Mouse (Mus musculus): ENCODE measurements at regions not wholly inside any gene's neighbourhood (a gene's known extent, or its start where the extent isn't known, plus 50 kb on each side); places are given as distances from the start of the nearest gene placed in this dataset.
"Not testable (repeated sequence)": the region's sequence is repeated elsewhere in the genome, so short reads cannot be mapped to it uniquely, and the experiment has no call there.

DNA sequence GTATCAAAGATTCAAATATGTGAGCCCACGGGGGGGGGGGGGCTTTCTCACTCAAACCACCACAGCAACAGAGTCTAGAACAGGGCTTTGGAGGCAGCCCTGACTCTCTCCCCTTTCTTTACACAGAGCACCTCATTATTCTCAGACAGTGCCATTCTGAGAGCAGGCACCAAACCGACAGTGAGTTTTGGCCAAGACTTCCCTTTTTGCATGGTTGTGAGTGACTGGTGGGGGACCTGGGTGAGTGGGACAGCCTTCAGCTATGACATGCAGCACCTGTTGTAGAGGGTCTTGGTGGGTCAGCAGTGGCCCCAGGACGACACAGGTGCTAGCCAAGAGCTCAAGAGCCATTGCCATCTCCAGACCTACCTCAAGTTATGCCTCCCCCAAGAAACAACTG lies 168.8 kb downstream of the Bcl2l11 start:
- no peaks in the 10 kb centered on the region for H3K4me1 ChIP-seq (ENCODE audit: control insufficient read depth, insufficient read depth, low read length)
- H3K27ac ChIP-seq (ENCODE audit: low read depth, low read length) = no peak overlapping the region
- ATAC-seq (ENCODE audit: low read depth) = no peak
- H3K4me2 ChIP-seq (ENCODE audit: low read depth, low read length) = no peak overlapping the region
- H3K9ac ChIP-seq (replicated peaks; ENCODE audit: low read depth, low read length) = no peak overlapping the region
- no peaks in the 10 kb centered on the region for H3K36me3 ChIP-seq (ENCODE audit: control insufficient read depth, insufficient read depth, low read length)
- H3K27me3 ChIP-seq (ENCODE audit: control insufficient read depth, insufficient read depth, low read length) = no peaks in the 10 kb centered on the region
- WGBS = 66% methylated on average over 3 of the region's 3 CpGs
- no peaks in the 10 kb centered on the region for H3K9me3 ChIP-seq (ENCODE audit: control insufficient read depth, low read length)
- H3K4me3 ChIP-seq (ENCODE audit: low read depth, low read length) = no peak overlapping the region

DNA sequence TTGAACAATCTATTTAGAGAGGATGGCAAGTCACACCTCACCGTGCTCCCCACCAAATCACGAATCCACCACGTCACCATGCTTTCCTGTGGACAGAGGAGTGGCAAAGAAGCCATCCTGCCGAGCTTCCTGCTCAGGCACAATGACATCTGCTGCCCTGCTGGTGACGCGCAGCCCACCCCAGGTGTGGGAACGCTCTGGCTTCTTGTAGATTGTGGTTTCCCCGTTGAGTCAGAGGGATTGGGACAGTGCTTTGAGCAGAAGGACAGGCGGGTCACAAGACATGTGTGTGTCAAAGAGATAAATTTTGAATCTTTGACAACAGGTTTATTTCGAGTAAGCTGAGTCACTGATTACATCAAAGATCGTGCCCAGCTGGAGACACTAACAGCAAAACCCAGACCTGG lies 169.2 kb downstream of the Bcl2l11 start:
- WGBS = 72% methylated on average over 11 of the region's 11 CpGs
- H3K27ac ChIP-seq (ENCODE audit: low read depth, low read length) = no peak overlapping the region
- H3K9ac ChIP-seq (replicated peaks; ENCODE audit: low read depth, low read length) = no peak overlapping the region
- H3K4me1 ChIP-seq (ENCODE audit: control insufficient read depth, insufficient read depth, low read length) = no peaks in the 10 kb centered on the region
- H3K9me3 ChIP-seq (ENCODE audit: control insufficient read depth, low read length) = no peaks in the 10 kb centered on the region
- no peak for ATAC-seq (ENCODE audit: low read depth)
- H3K4me3 ChIP-seq (ENCODE audit: low read depth, low read length) = no peak overlapping the region
- H3K4me2 ChIP-seq (ENCODE audit: low read depth, low read length) = no peak overlapping the region
- H3K36me3 ChIP-seq (ENCODE audit: control insufficient read depth, insufficient read depth, low read length) = no peaks in the 10 kb centered on the region
- no peaks in the 10 kb centered on the region for H3K27me3 ChIP-seq (ENCODE audit: control insufficient read depth, insufficient read depth, low read length)

DNA sequence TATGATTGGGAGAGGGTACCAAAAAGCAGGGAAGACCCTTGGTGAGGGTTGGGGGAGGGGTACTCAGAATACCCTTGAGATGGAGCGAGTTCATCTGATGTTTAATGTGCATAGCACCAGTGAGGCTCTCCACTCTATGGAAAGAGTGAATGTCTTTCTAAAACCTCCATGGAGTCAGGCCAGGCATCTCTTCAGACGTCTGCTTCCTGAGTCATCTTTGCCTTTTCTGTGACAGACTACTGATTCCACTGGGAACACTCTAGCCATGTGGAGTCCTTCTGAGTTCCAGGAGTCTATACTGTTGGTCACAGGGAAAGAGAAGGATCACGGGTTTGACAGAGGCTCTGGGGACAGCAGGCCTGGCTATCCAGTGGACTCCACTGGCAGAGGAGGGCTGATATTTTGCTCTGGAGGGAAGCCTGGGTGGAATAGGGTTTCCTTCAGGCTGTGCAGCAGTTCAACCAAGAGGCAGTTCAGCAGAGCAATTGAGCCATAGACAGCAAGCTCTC lies 169.9 kb downstream of the Bcl2l11 start:
- no peaks in the 10 kb centered on the region for H3K27me3 ChIP-seq (ENCODE audit: control insufficient read depth, insufficient read depth, low read length)
- H3K9ac ChIP-seq (replicated peaks; ENCODE audit: low read depth, low read length) = no peak overlapping the region
- H3K27ac ChIP-seq (ENCODE audit: low read depth, low read length) = no peak overlapping the region
- H3K4me1 ChIP-seq (ENCODE audit: control insufficient read depth, insufficient read depth, low read length) = no peaks in the 10 kb centered on the region
- 69% methylated on average over 3 of the region's 3 CpGs for WGBS
- H3K9me3 ChIP-seq (ENCODE audit: control insufficient read depth, low read length) = no peaks in the 10 kb centered on the region
- ATAC-seq (ENCODE audit: low read depth) = no peak
- H3K4me2 ChIP-seq (ENCODE audit: low read depth, low read length) = no peak overlapping the region
- H3K4me3 ChIP-seq (ENCODE audit: low read depth, low read length) = no peak overlapping the region
- H3K36me3 ChIP-seq (ENCODE audit: control insufficient read depth, insufficient read depth, low read length) = no peaks in the 10 kb centered on the region

DNA sequence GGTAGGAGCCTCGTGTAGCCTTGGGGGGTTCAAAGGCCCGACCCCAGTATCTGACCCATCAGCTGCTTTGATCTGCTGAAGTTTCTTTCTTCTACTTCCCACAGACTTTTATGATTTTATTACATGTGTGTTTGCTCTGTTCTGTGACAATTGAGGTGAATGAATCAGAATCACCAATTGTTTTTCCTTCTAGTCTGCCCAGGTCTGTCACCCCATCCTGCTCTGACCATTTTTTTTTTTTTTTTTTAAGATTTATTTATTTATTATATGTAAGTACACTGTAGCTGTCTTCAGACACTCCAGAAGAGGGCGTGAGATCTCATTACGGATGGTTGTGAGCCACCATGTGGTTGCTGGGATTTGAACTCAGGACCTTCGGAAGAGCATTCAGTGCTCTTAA lies 170.6 kb downstream of the Bcl2l11 start:
- not testable (repeated sequence) for H3K4me1 ChIP-seq (ENCODE audit: control insufficient read depth, insufficient read depth, low read length); H3K9me3 ChIP-seq (ENCODE audit: control insufficient read depth, low read length); H3K4me3 ChIP-seq (ENCODE audit: low read depth, low read length); H3K36me3 ChIP-seq (ENCODE audit: control insufficient read depth, insufficient read depth, low read length); H3K4me2 ChIP-seq (ENCODE audit: low read depth, low read length); H3K9ac ChIP-seq (replicated peaks; ENCODE audit: low read depth, low read length); H3K27ac ChIP-seq (ENCODE audit: low read depth, low read length); H3K27me3 ChIP-seq (ENCODE audit: control insufficient read depth, insufficient read depth, low read length); ATAC-seq (ENCODE audit: low read depth)
- 69% methylated on average over 5 of the region's 5 CpGs for WGBS

DNA sequence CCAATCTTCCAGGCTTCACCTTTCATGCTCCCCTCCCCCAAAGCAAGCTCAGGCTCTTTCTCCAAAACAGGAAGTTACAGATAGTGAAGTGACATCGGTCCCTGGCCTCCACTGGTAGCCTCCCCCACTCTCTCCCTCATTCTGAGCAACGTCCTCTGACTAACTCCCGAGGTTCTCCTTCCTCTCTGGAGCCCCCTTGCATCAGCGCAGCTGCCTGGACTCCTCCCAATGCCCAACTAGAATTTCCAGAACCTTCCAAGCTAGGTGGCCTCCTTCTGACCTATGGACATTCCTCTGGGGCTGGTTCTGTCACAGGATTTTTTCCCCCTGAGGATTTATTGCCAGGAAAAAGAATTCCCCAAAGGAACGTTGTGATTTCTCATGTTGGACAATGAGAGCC lies 171.1 kb downstream of the Bcl2l11 start:
- H3K9ac ChIP-seq (replicated peaks; ENCODE audit: low read depth, low read length) = no peak overlapping the region
- no peak for ATAC-seq (ENCODE audit: low read depth)
- no peak overlapping the region for H3K27ac ChIP-seq (ENCODE audit: low read depth, low read length)
- no peak overlapping the region for H3K4me2 ChIP-seq (ENCODE audit: low read depth, low read length)
- H3K27me3 ChIP-seq (ENCODE audit: control insufficient read depth, insufficient read depth, low read length) = no peaks in the 10 kb centered on the region
- no peaks in the 10 kb centered on the region for H3K4me1 ChIP-seq (ENCODE audit: control insufficient read depth, insufficient read depth, low read length)
- no peak overlapping the region for H3K4me3 ChIP-seq (ENCODE audit: low read depth, low read length)
- no peaks in the 10 kb centered on the region for H3K36me3 ChIP-seq (ENCODE audit: control insufficient read depth, insufficient read depth, low read length)
- 49% methylated on average over 5 of the region's 5 CpGs for WGBS
- no peaks in the 10 kb centered on the region for H3K9me3 ChIP-seq (ENCODE audit: control insufficient read depth, low read length)

DNA sequence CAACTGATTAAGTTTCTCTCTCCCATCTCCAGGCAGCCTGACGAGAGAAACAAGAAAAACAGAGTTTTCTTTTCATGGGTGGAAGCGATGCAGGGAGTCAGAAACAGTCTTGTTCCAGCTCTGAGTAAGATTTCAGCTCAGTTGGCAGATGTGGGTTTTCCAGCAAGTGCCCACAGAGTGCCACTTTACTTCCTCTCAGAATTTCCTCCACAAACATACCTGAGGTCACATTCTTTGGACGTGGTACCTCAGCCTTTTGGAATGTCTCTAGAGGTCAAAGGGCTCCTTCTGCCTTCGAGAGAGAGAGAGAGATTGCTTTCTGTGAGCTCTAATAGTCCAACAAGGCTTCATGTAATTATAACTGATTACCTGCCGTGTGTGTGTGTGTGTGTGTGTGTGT lies 172.0 kb downstream of the Bcl2l11 start:
- Histone ChIP-seq H3K9me3 (ENCODE audit: control insufficient read depth, low read length) (no peaks in the 10 kb centered on the region), H3K27ac (ENCODE audit: low read depth, low read length) (no peak overlapping the region), H3K9ac (replicated peaks; ENCODE audit: low read depth, low read length) (no peak overlapping the region), H3K4me1 (ENCODE audit: control insufficient read depth, insufficient read depth, low read length) (no peaks in the 10 kb centered on the region), H3K36me3 (ENCODE audit: control insufficient read depth, insufficient read depth, low read length) (no peaks in the 10 kb centered on the region), H3K4me2 (ENCODE audit: low read depth, low read length) (no peak overlapping the region), H3K27me3 (ENCODE audit: control insufficient read depth, insufficient read depth, low read length) (no peaks in the 10 kb centered on the region), H3K4me3 (ENCODE audit: low read depth, low read length) (no peak overlapping the region)
- 72% methylated on average over 5 of the region's 5 CpGs for WGBS
- no peak for ATAC-seq (ENCODE audit: low read depth)

DNA sequence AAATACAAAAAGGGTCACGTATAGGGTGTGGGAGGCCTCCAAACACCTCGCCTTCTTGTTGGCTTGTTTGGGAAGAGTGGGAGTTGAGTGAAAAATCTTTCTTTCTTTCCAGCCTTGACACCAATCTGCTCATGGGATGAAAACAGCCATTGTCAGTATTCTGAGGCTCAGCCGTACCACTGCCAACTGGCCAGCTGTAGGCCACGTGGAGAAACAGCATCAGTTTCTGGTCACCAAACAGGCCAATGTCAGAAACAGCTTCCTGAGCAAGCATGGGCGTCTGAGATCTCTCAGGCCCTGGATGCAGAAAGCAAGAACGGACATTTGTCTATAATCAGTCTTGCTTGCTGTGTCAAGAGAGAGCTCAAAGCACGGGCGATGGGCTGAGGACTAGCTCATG lies 173.2 kb downstream of the Bcl2l11 start:
- H3K4me3 ChIP-seq (ENCODE audit: low read depth, low read length) = no peak overlapping the region
- ATAC-seq (ENCODE audit: low read depth) = no peak
- no peaks in the 10 kb centered on the region for H3K4me1 ChIP-seq (ENCODE audit: control insufficient read depth, insufficient read depth, low read length)
- no peaks in the 10 kb centered on the region for H3K27me3 ChIP-seq (ENCODE audit: control insufficient read depth, insufficient read depth, low read length)
- H3K27ac ChIP-seq (ENCODE audit: low read depth, low read length) = no peak overlapping the region
- WGBS = 90% methylated on average over 8 of the region's 8 CpGs
- no peaks in the 10 kb centered on the region for H3K36me3 ChIP-seq (ENCODE audit: control insufficient read depth, insufficient read depth, low read length)
- H3K4me2 ChIP-seq (ENCODE audit: low read depth, low read length) = no peak overlapping the region
- H3K9ac ChIP-seq (replicated peaks; ENCODE audit: low read depth, low read length) = no peak overlapping the region
- H3K9me3 ChIP-seq (ENCODE audit: control insufficient read depth, low read length) = no peaks in the 10 kb centered on the region

DNA sequence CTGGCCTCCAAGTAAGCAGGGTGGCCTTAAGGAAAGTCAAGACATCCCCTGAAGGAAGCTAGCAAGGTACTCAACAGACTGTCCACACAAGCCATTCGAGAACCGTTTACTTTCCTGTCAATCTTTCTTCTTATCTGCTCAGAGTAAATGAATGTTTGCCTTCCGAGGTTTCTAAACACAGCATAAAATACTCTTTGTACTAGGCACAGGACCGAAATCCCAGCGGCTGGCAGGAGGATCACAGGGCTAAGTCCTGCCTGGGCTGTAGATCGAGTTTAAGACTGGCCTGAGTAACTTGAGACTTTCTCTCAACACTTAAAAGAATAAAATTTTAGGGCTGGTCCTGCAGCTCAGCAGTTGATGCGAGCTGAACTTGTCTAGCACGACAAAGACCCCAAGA lies 175.9 kb downstream of the Bcl2l11 start:
- no peak overlapping the region for H3K4me3 ChIP-seq (ENCODE audit: low read depth, low read length)
- no peak overlapping the region for H3K27ac ChIP-seq (ENCODE audit: low read depth, low read length)
- H3K4me1 ChIP-seq (ENCODE audit: control insufficient read depth, insufficient read depth, low read length) = peaks cover 5% of the 10 kb centered on the region; the same call in 1 of the 2 replicates
- H3K27me3 ChIP-seq (ENCODE audit: control insufficient read depth, insufficient read depth, low read length) = no peaks in the 10 kb centered on the region
- ATAC-seq (ENCODE audit: low read depth) = no peak
- no peaks in the 10 kb centered on the region for H3K36me3 ChIP-seq (ENCODE audit: control insufficient read depth, insufficient read depth, low read length)
- H3K4me2 ChIP-seq (ENCODE audit: low read depth, low read length) = no peak overlapping the region
- no peak overlapping the region for H3K9ac ChIP-seq (replicated peaks; ENCODE audit: low read depth, low read length)
- 55% methylated on average over 8 of the region's 8 CpGs for WGBS
- H3K9me3 ChIP-seq (ENCODE audit: control insufficient read depth, low read length) = no peaks in the 10 kb centered on the region

DNA sequence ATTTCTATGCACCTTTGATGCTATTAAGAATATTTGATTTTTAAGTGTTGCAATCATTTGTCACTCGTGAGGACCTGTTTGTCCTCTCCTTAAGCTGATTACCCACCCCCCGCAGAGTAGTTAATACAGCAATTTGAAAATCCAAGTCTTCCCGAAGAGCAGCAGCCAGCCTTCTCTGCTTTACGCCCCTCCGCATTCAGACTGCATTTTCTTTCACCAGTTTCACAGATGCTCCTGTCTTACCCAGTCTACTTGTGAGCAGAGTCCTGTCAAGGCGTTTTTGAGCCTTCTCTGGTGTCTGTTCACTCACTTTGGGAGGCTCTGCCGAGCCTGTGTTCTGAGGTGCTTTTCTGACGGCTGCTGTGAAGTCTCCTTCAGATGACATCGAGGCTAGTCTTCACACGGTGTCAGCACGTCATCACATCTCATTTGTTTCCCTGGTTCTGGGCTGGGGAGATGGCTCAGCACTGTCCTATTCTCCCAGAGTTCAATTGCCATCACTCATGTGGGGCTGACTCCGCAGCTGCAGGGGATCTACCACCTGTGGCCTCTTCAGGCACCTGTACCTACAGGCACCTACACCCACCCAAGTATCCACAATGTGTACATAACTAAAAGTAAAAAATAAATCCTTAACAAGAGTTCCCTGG lies 178.3 kb downstream of the Bcl2l11 start:
- Histone ChIP-seq H3K27me3 (ENCODE audit: control insufficient read depth, insufficient read depth, low read length) (no peaks in the 10 kb centered on the region), H3K4me3 (ENCODE audit: low read depth, low read length) (no peak overlapping the region), H3K36me3 (ENCODE audit: control insufficient read depth, insufficient read depth, low read length) (no peaks in the 10 kb centered on the region), H3K9ac (replicated peaks; ENCODE audit: low read depth, low read length) (no peak overlapping the region), H3K4me2 (ENCODE audit: low read depth, low read length) (0 out of 2 replicates have a peak overlapping the region, but pooled peaks have one; percentile 16), H3K4me1 (ENCODE audit: control insufficient read depth, insufficient read depth, low read length) (peaks cover 5% of the 10 kb centered on the region; the same call in 1 of the 2 replicates), H3K9me3 (ENCODE audit: control insufficient read depth, low read length) (no peaks in the 10 kb centered on the region), H3K27ac (ENCODE audit: low read depth, low read length) (no peak overlapping the region)
- no peak; the same call in 1 of the 2 replicates for ATAC-seq (ENCODE audit: low read depth)
- WGBS = 20% methylated on average over 12 of the region's 12 CpGs
